Mouse (Mus musculus) limb, embryonic 15.5 days (tissue): ENCODE results near the gene 4932411N23Rik. TPM values are rescaled to one million over a fixed set of nuclear protein-coding genes. Genes with fewer than 3 reads are reported as not detected.
"Not testable (repeated sequence)": the region's sequence is repeated elsewhere in the genome, so short reads cannot be mapped to it uniquely, and the experiment has no call there.

ENCODE experiments used
- ATAC-seq: fragments of 200-750 bp; cut with Nextera tagmentation; 2 replicates; pipeline ENCODE4 v1.8.0; 2017; ENCODE audit warnings: low read depth, moderate TSS enrichment; ENCODE audit not compliant: insufficient number of reproducible peaks, low FRiP score, low TSS enrichment
- H3K27ac ChIP-seq: fragments of 300-500 bp; sonication (generic); 2 replicates; pipeline ENCODE4 v1.5.1; 2015; ENCODE audit warnings: moderate library complexity, mild to moderate bottlenecking, inconsistent platforms
- H3K27me3 ChIP-seq: fragments of 300-500 bp; sonication (generic); 2 replicates; pipeline ENCODE4 v1.6.1; 2015; ENCODE audit warnings: inconsistent platforms
- H3K36me3 ChIP-seq: fragments of 300-500 bp; sonication (generic); 2 replicates; pipeline ENCODE4 v1.6.1; 2015; ENCODE audit warnings: inconsistent platforms
- H3K4me1 ChIP-seq: fragments of 300-500 bp; sonication (generic); 2 replicates; pipeline ENCODE4 v1.6.1; 2015; ENCODE audit warnings: inconsistent platforms
- H3K4me2 ChIP-seq: fragments of 300-500 bp; sonication (generic); 2 replicates; pipeline ENCODE4 v1.6.1; 2015; ENCODE audit warnings: mild to moderate bottlenecking, inconsistent platforms
- H3K4me3 ChIP-seq: fragments of 300-500 bp; sonication (generic); 2 replicates; pipeline ENCODE4 v1.5.1; 2015; ENCODE audit warnings: mild to moderate bottlenecking, inconsistent platforms
- H3K9ac ChIP-seq: fragments of 300-500 bp; sonication (generic); 2 replicates; pipeline ENCODE4 v1.6.1; 2015; ENCODE audit warnings: inconsistent platforms
- H3K9me3 ChIP-seq: fragments of 300-500 bp; sonication (generic); 2 replicates; pipeline ENCODE4 v1.6.1; 2016; ENCODE audit warnings: inconsistent platforms
- WGBS: fragments of 180-500 bp; shearing (Covaris S2); methylation state at CpG from one replicate; pipeline ENCODE4 v1.1.7; 2015; 5-methylcytosine and 5-hydroxymethylcytosine counted together
- polyA plus RNA-seq: library from polyadenylated mRNA; unstranded; fragments of >200 nt; fragmentation: Nextera tagmentation; extraction: Ambion mirVana; gene quantifications from 2 replicates; pipeline ENCODE4 v1.2.1, GENCODE M21; 2015

Gene 4932411N23Rik
- polyA plus RNA-seq, result not detected in 2 replicates

- no peaks in the 10 kb centered on the region for H3K9me3 ChIP-seq
- no peak for ATAC-seq
- H3K27ac ChIP-seq, result no peak within 1 kb of the TSS
- no peak within 1 kb of the TSS for H3K9ac ChIP-seq
- H3K4me1 ChIP-seq, result no peaks in the 10 kb centered on the region
- no peak within 1 kb of the TSS for H3K4me3 ChIP-seq
- no peak within 1 kb of the TSS for H3K4me2 ChIP-seq
- no peaks in the 10 kb centered on the region for H3K27me3 ChIP-seq
- H3K36me3 ChIP-seq, result no peaks in the 10 kb centered on the region
Observed at GRCm38 (mm10) chrX:126815768-126816167, at the start of gene 4932411N23Rik. Gene 4932411N23Rik, minus strand, starts transcription at chrX:126815868.

GRCm38 (mm10) chrX:126779895-126780294, 35.8 kb downstream of the 4932411N23Rik start:
- Histone ChIP-seq H3K9ac (no peak overlapping the region), H3K4me3 (no peak overlapping the region), H3K4me2 (no peak overlapping the region), H3K9me3 (no peaks in the 10 kb centered on the region), H3K4me1 (no peaks in the 10 kb centered on the region), H3K36me3 (no peaks in the 10 kb centered on the region), H3K27me3 (no peaks in the 10 kb centered on the region), H3K27ac (no peak overlapping the region)
- no peak for ATAC-seq
- 78% methylated on average over 5 of the region's 5 CpGs for WGBS

GRCm38 (mm10) chrX:126777643-126778042, 38.0 kb downstream of the 4932411N23Rik start:
- not testable (repeated sequence) for H3K4me2 ChIP-seq, H3K9me3 ChIP-seq, H3K4me3 ChIP-seq, H3K9ac ChIP-seq, H3K4me1 ChIP-seq, H3K27ac ChIP-seq, H3K36me3 ChIP-seq, H3K27me3 ChIP-seq, ATAC-seq
- WGBS, result 78% methylated on average over 5 of the region's 6 CpGs

- not testable (repeated sequence) for H3K4me1 ChIP-seq, H3K36me3 ChIP-seq, H3K27me3 ChIP-seq, H3K4me2 ChIP-seq, H3K9me3 ChIP-seq, H3K4me3 ChIP-seq, H3K27ac ChIP-seq, H3K9ac ChIP-seq, ATAC-seq
- 78% methylated on average over 5 of the region's 5 CpGs for WGBS
Observed at GRCm38 (mm10) chrX:126774846-126775245, 40.8 kb downstream of the 4932411N23Rik start.

- ATAC-seq, H3K27me3 ChIP-seq, H3K4me3 ChIP-seq, H3K9me3 ChIP-seq, H3K4me2 ChIP-seq, H3K27ac ChIP-seq, H3K4me1 ChIP-seq, H3K9ac ChIP-seq, H3K36me3 ChIP-seq: not testable (repeated sequence)
- WGBS, result 71% methylated on average over 5 of the region's 6 CpGs
Observed at GRCm38 (mm10) chrX:126773511-126773910, 42.2 kb downstream of the 4932411N23Rik start.

Other genes starting within 250 kb of the 4932411N23Rik start
- not detected in 2 replicates for gene Gm382, start 224.1 kb upstream of the 4932411N23Rik start, polyA plus RNA-seq